Mouse (Mus musculus): ENCODE data around the gene Rbfox2.

The Rbfox2 gene

GRCm38 (mm10) chr15:77225858-77226257 is 80.9 kb downstream of the Rbfox2 start:
- DNase-seq = no peak

- DNase-seq = peak; percentile 49
Measured at GRCm38 (mm10) chr15:77225274-77225673, 81.5 kb downstream of the Rbfox2 start.

- DNase-seq = no peak
Measured at GRCm38 (mm10) chr15:77220833-77221232, 86.0 kb downstream of the Rbfox2 start.

- DNase-seq = peak; percentile 50
Measured at GRCm38 (mm10) chr15:77220137-77220536, 86.7 kb downstream of the Rbfox2 start.

GRCm38 (mm10) chr15:77219571-77219970 is 87.2 kb downstream of the Rbfox2 start:
- no peak for DNase-seq

- DNase-seq = no peak
Measured at GRCm38 (mm10) chr15:77218007-77218406, 88.8 kb downstream of the Rbfox2 start.

GRCm38 (mm10) chr15:77217523-77217922 is 89.3 kb downstream of the Rbfox2 start:
- no peak for DNase-seq

- DNase-seq = no peak
Measured at GRCm38 (mm10) chr15:77216704-77217103, 90.1 kb downstream of the Rbfox2 start.

GRCm38 (mm10) chr15:77215178-77215800 is 91.5 kb downstream of the Rbfox2 start:
- DNase-seq = no peak

- no peak for DNase-seq
Measured at GRCm38 (mm10) chr15:77214410-77215107, 92.2 kb downstream of the Rbfox2 start.

GRCm38 (mm10) chr15:77213829-77214228 is 93.0 kb downstream of the Rbfox2 start:
- no peak for DNase-seq

GRCm38 (mm10) chr15:77212818-77213217 is 94.0 kb downstream of the Rbfox2 start:
- no peak for DNase-seq

- no peak for DNase-seq
Measured at GRCm38 (mm10) chr15:77212217-77212757, 94.5 kb downstream of the Rbfox2 start.

GRCm38 (mm10) chr15:77206996-77207395 is 99.8 kb downstream of the Rbfox2 start:
- no peak for DNase-seq

GRCm38 (mm10) chr15:77204951-77205350 is 101.9 kb downstream of the Rbfox2 start:
- peak; percentile 43 for DNase-seq

GRCm38 (mm10) chr15:77203255-77203981 is 103.4 kb downstream of the Rbfox2 start:
- peak; percentile 44 for DNase-seq

GRCm38 (mm10) chr15:77202881-77203254 is 103.9 kb downstream of the Rbfox2 start:
- DNase-seq = no peak

- no peak for DNase-seq
Measured at GRCm38 (mm10) chr15:77202223-77202622, 104.6 kb downstream of the Rbfox2 start.

- no peak for DNase-seq
Measured at GRCm38 (mm10) chr15:77196827-77197226, 110.0 kb downstream of the Rbfox2 start.

GRCm38 (mm10) chr15:77196001-77196400 is 110.8 kb downstream of the Rbfox2 start:
- DNase-seq = no peak

- peak; percentile 26 for DNase-seq
Measured at GRCm38 (mm10) chr15:77192154-77192935, 114.5 kb downstream of the Rbfox2 start.

GRCm38 (mm10) chr15:77186096-77186495 is 120.7 kb downstream of the Rbfox2 start:
- DNase-seq = no peak

- DNase-seq = no peak
Measured at GRCm38 (mm10) chr15:77185614-77186013, 121.2 kb downstream of the Rbfox2 start.
